Mouse (Mus musculus) spleen, adult 2 months (tissue): ENCODE measurements at regions not wholly inside any gene's neighbourhood (a gene's known extent, or its start where the extent isn't known, plus 50 kb on each side); places are given as distances from the start of the nearest gene placed in this dataset.
"Not testable (repeated sequence)": the region's sequence is repeated elsewhere in the genome, so short reads cannot be mapped to it uniquely, and the experiment has no call there.

Experiments
- DNase-seq, 2 experiments: peaks; one replicate each; pipeline versions ENCODE4 v3.0.0 to v3.0.0-alpha.2; 2012 to 2021; ENCODE audit warnings: low spot score in 2 of 2, low read depth in 1 of 2
- H3K27ac ChIP-seq: fragments of 200-500 bp; 2 replicates; pipeline ENCODE4 v1.5.1; 2012; ENCODE audit warnings: low read length, inconsistent platforms; ENCODE audit not compliant: insufficient read depth
- H3K27me3 ChIP-seq: fragments of 200-500 bp; 2 replicates; pipeline ENCODE4 v1.6.1; 2012; ENCODE audit warnings: mild to moderate bottlenecking, moderate library complexity, low read length, inconsistent platforms; ENCODE audit not compliant: control insufficient read depth, insufficient read depth
- H3K36me3 ChIP-seq: fragments of 200-500 bp; 2 replicates; pipeline ENCODE4 v1.6.1; 2012; ENCODE audit warnings: mild to moderate bottlenecking, low read length, inconsistent platforms; ENCODE audit not compliant: control insufficient read depth, insufficient read depth
- H3K4me1 ChIP-seq: fragments of 200-500 bp; 2 replicates; pipeline ENCODE4 v1.6.1; 2011; ENCODE audit warnings: inconsistent platforms; ENCODE audit not compliant: control insufficient read depth, insufficient read depth, insufficient read length
- H3K4me3 ChIP-seq: fragments of 200-500 bp; 2 replicates; pipeline ENCODE4 v1.5.1; 2011; ENCODE audit warnings: mild to moderate bottlenecking, inconsistent platforms; ENCODE audit not compliant: insufficient read depth, insufficient read length; ENCODE audit errors: extremely low read depth
- CTCF ChIP-seq: fragments of 200-500 bp; IDR thresholded peaks from 2 replicates; pipeline ENCODE4 v1.5.1; 2011; ENCODE audit warnings: mild to moderate bottlenecking, inconsistent platforms; ENCODE audit not compliant: insufficient read depth, insufficient read length, insufficient replicate concordance; ENCODE audit errors: extremely low read depth
- POLR2A ChIP-seq: fragments of 200-500 bp; IDR thresholded peaks from 2 replicates; pipeline ENCODE4 v1.6.1; 2011; ENCODE audit warnings: low read depth, low read length, inconsistent platforms
- WGBS: fragments of 180-500 bp; shearing (Covaris S2); methylation state at CpG from one replicate; pipeline ENCODE4 v1.1.7; 2018; 5-methylcytosine and 5-hydroxymethylcytosine counted together

- no peak overlapping the region for H3K4me3 ChIP-seq
- 54% methylated on average over 1 of the region's 1 CpGs for WGBS
- no peaks in the 10 kb centered on the region for H3K4me1 ChIP-seq
- DNase-seq, result peak in 1 of 2 experiments; percentile 8
- no peaks in the 10 kb centered on the region for H3K27me3 ChIP-seq
- TF ChIP-seq POLR2A (no peak), CTCF (peak; percentile 6; the same call in 1 of the 2 replicates)
- H3K27ac ChIP-seq, result no peak overlapping the region
- H3K36me3 ChIP-seq, result no peaks in the 10 kb centered on the region
Observed at GRCm38 (mm10) chr4:7853121-7853782, 385.6 kb downstream of the Car8 start.

- no peaks in the 10 kb centered on the region for H3K4me1 ChIP-seq
Observed at GRCm38 (mm10) chr4:7852006-7852615, 386.7 kb downstream of the Car8 start.

GRCm38 (mm10) chr4:7847411-7847810, 391.4 kb downstream of the Car8 start:
- H3K4me3 ChIP-seq, result no peak overlapping the region
- no peak for DNase-seq
- no peaks in the 10 kb centered on the region for H3K4me1 ChIP-seq
- H3K27ac ChIP-seq, result no peak overlapping the region
- WGBS, result 58% methylated on average over 5 of the region's 5 CpGs
- H3K36me3 ChIP-seq, result no peaks in the 10 kb centered on the region
- TF ChIP-seq POLR2A (no peak), CTCF (no peak)
- no peaks in the 10 kb centered on the region for H3K27me3 ChIP-seq

More at GRCm38 (mm10) chr4:7852006-7852615, 386.7 kb downstream of the Car8 start:
- 86% methylated on average over 4 of the region's 4 CpGs for WGBS
- Histone ChIP-seq H3K27ac (no peak overlapping the region), H3K27me3 (no peaks in the 10 kb centered on the region), H3K4me3 (no peak overlapping the region), H3K36me3 (no peaks in the 10 kb centered on the region)
- TF ChIP-seq POLR2A (no peak), CTCF (no peak)
- DNase-seq, result no peak

GRCm38 (mm10) chr4:7829126-7829525, 409.7 kb downstream of the Car8 start:
- DNase-seq, result no peak
- Histone ChIP-seq H3K27ac (no peak overlapping the region), H3K36me3 (no peaks in the 10 kb centered on the region), H3K4me3 (no peak overlapping the region), H3K27me3 (no peaks in the 10 kb centered on the region), H3K4me1 (no peaks in the 10 kb centered on the region)
- 71% methylated on average over 1 of the region's 1 CpGs for WGBS
- no peak for TF ChIP-seq CTCF
- TF ChIP-seq POLR2A, result no peak

GRCm38 (mm10) chr4:7819847-7820246, 419.0 kb downstream of the Car8 start:
- no peak for TF ChIP-seq CTCF
- TF ChIP-seq POLR2A, result no peak

GRCm38 (mm10) chr4:7777761-7778160, 461.1 kb downstream of the Car8 start:
- H3K4me1 ChIP-seq, DNase-seq, H3K27ac ChIP-seq, H3K36me3 ChIP-seq, H3K4me3 ChIP-seq, H3K27me3 ChIP-seq: not testable (repeated sequence)
- WGBS, result 98% methylated on average over 1 of the region's 1 CpGs

More at GRCm38 (mm10) chr4:7819847-7820246, 419.0 kb downstream of the Car8 start:
- H3K27me3 ChIP-seq, result no peaks in the 10 kb centered on the region
- H3K4me3 ChIP-seq, result no peak overlapping the region
- H3K4me1 ChIP-seq, result no peaks in the 10 kb centered on the region
- H3K36me3 ChIP-seq, result no peaks in the 10 kb centered on the region
- no peak for DNase-seq
- H3K27ac ChIP-seq, result no peak overlapping the region

GRCm38 (mm10) chr4:7755473-7755872, 483.4 kb downstream of the Car8 start:
- no peak for DNase-seq
- H3K4me3 ChIP-seq, result no peak overlapping the region
- no peaks in the 10 kb centered on the region for H3K27me3 ChIP-seq
- TF ChIP-seq CTCF (no peak), POLR2A (no peak)
- H3K4me1 ChIP-seq, result no peaks in the 10 kb centered on the region
- no peak overlapping the region for H3K27ac ChIP-seq
- H3K36me3 ChIP-seq, result no peaks in the 10 kb centered on the region
